Mouse (Mus musculus) gastrocnemius, postnatal 25 days (tissue): ENCODE data around the gene Neurog1. TPM values are rescaled to one million over a fixed set of nuclear protein-coding genes. Genes with fewer than 3 reads are reported as not detected.

Experiments
- DNase-seq: peaks from one replicate; pipeline ENCODE4 v3.0.0; 2022
- long read RNA-seq, 2 experiments: library from polyadenylated mRNA; stranded (forward); transcript quantifications; one replicate each; pipeline ENCODE4 v2.0.0; 2021
- total RNA-seq, 2 experiments: library from RNA; stranded (reverse); gene quantifications; 1 replicate in 1 of 2; 2 replicates in 1 of 2; pipeline ENCODE4 v1.2.3; 2021

Neurog1 gene
- total RNA-seq: not detected
- long read RNA-seq, experiment 1: 0 reads
- long read RNA-seq, experiment 2: 0 reads

- no peak for DNase-seq
Observed at GRCm38 (mm10) chr13:56251924-56252619, at the start of gene Neurog1. Gene Neurog1 (minus strand): TSS chr13:56252163.

GRCm38 (mm10) chr13:56299336-56299735, 47.4 kb upstream of the Neurog1 start:
- no peak for DNase-seq

- no peak for DNase-seq
Observed at GRCm38 (mm10) chr13:56296659-56297020, 44.7 kb upstream of the Neurog1 start.

- peak; percentile 64 for DNase-seq
Observed at GRCm38 (mm10) chr13:56295943-56296658, 44.1 kb upstream of the Neurog1 start, which contains the start of gene Cxcl14. Gene Cxcl14 (minus strand): TSS chr13:56296551.

GRCm38 (mm10) chr13:56295586-56295942, 43.6 kb upstream of the Neurog1 start:
- no peak for DNase-seq

- no peak for DNase-seq
Observed at GRCm38 (mm10) chr13:56294908-56295307, 42.9 kb upstream of the Neurog1 start.

- DNase-seq: no peak
Observed at GRCm38 (mm10) chr13:56289998-56290397, 38.0 kb upstream of the Neurog1 start.

- no peak for DNase-seq
Observed at GRCm38 (mm10) chr13:56289261-56289660, 37.3 kb upstream of the Neurog1 start.

GRCm38 (mm10) chr13:56288601-56289000, 36.6 kb upstream of the Neurog1 start:
- no peak for DNase-seq

GRCm38 (mm10) chr13:56287091-56287490, 35.1 kb upstream of the Neurog1 start:
- no peak for DNase-seq

GRCm38 (mm10) chr13:56283321-56283720, 31.4 kb upstream of the Neurog1 start:
- no peak for DNase-seq

- no peak for DNase-seq
Observed at GRCm38 (mm10) chr13:56280356-56280755, 28.4 kb upstream of the Neurog1 start.

- peak; percentile 59 for DNase-seq
Observed at GRCm38 (mm10) chr13:56279439-56279838, 27.5 kb upstream of the Neurog1 start.

GRCm38 (mm10) chr13:56275171-56275570, 23.2 kb upstream of the Neurog1 start:
- DNase-seq: no peak

- DNase-seq: no peak
Observed at GRCm38 (mm10) chr13:56270124-56270523, 18.2 kb upstream of the Neurog1 start.

- DNase-seq: no peak
Observed at GRCm38 (mm10) chr13:56267396-56267795, 15.4 kb upstream of the Neurog1 start.

GRCm38 (mm10) chr13:56266435-56266834, 14.5 kb upstream of the Neurog1 start:
- no peak for DNase-seq

GRCm38 (mm10) chr13:56265661-56266060, 13.7 kb upstream of the Neurog1 start:
- no peak for DNase-seq

GRCm38 (mm10) chr13:56262269-56262668, 10.3 kb upstream of the Neurog1 start:
- no peak for DNase-seq

- DNase-seq: no peak
Observed at GRCm38 (mm10) chr13:56260344-56260780, 8.4 kb upstream of the Neurog1 start.

- DNase-seq: no peak
Observed at GRCm38 (mm10) chr13:56259926-56260250, 7.9 kb upstream of the Neurog1 start.

GRCm38 (mm10) chr13:56259021-56259925, 7.3 kb upstream of the Neurog1 start:
- no peak for DNase-seq
